Mouse (Mus musculus): ENCODE results near the gene Cox4i2. TPM values are rescaled to one million over a fixed set of nuclear protein-coding genes. Genes with fewer than 3 reads are reported as not detected.

The Cox4i2 gene
- polyA plus RNA-seq (2016; fragmentation: Nextera tagmentation; extraction: Ambion mirVana): 14.3 and 14.5 TPM in 2 replicates

DNA sequence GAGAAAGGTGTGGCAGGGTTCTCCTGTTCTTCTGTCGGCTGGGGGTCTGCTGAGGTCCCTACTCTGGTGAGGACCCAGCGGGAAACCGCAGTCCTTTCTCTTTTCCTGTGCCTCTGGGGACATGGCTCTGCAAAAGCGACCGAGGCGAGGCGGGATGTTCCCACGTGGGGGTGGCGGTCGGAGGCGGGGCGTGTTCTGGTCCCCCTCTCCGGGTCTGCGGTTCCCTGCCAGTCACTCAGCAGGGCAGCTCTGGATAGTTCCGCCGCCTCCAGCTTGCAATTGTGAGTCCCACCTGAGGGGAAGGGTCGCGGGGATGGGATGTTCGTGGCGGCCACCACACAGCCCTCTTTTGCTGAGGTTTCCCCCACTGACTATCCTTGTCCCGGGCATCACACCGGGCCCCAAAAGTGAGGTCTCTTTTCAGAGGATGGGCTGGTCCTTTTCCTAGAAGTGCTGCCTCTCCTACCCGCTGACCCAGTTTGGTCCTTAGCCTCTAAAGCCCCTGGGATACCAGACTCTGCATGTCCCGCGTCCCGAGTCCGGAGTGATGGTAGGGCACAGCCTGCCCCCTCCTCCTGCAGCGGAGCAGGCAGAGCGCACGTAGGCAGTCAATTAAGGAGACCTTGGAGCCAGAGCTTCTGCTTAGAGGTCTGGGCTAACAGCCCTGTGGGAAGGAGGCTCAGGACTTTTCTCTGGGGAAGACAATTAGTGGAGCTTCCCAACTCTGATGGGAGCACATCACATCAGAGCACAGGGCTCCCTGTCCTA, at the start of gene Cox4i2:
Cox4i2 (plus strand) TSS at position 230 of the 768 bp plus-strand sequence.
- Histone ChIP-seq H3K4me2 (replicated peaks) (peak within 1 kb of the TSS; percentile 65), H3K27me3 (no peaks in the 10 kb centered on the region), H3K4me1 (peaks cover 18% of the 10 kb centered on the region), H3K36me3 (no peaks in the 10 kb centered on the region), H3K27ac (no peak within 1 kb of the TSS), H3K4me3 (peak within 1 kb of the TSS; percentile 34), H3K9ac (peak within 1 kb of the TSS; percentile 40; the same call in 1 of the 2 replicates), H3K9me3 (no peaks in the 10 kb centered on the region)
- ATAC-seq (ENCODE audit: insufficient number of reproducible peaks, insufficient read depth, low FRiP score, low TSS enrichment): peak; percentile 24; the same call in 1 of the 2 replicates
- WGBS: 2% methylated on average over 30 of the region's 30 CpGs

DNA sequence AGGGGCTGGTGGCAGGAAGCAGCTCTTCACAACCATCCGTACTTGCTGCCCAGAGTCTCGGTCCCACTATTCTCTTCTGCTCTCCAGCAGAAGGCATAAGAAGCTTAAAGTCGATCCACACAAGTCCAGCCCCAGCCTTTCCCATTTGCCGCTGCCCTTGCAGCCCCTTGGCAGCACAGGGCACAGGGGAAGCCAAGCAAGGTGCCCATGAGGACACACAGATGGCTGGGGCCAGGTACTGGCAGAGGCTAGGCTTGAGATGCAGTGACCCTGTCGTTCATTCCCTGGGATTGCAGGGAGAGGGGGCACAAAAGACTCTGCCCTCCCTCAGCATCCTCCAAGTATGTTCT, 49.7 kb upstream of the Cox4i2 start:
- Histone ChIP-seq H3K36me3 (peaks cover 66% of the 10 kb centered on the region), H3K9me3 (no peaks in the 10 kb centered on the region), H3K4me2 (replicated peaks) (no peak overlapping the region), H3K27ac (0 out of 2 replicates have a peak overlapping the region, but pooled peaks have one; percentile 17), H3K27me3 (no peaks in the 10 kb centered on the region), H3K4me1 (peaks cover 30% of the 10 kb centered on the region), H3K4me3 (no peak overlapping the region), H3K9ac (no peak overlapping the region)
- 80% methylated on average over 5 of the region's 5 CpGs for WGBS
- no peak for ATAC-seq (ENCODE audit: insufficient number of reproducible peaks, insufficient read depth, low FRiP score, low TSS enrichment)

DNA sequence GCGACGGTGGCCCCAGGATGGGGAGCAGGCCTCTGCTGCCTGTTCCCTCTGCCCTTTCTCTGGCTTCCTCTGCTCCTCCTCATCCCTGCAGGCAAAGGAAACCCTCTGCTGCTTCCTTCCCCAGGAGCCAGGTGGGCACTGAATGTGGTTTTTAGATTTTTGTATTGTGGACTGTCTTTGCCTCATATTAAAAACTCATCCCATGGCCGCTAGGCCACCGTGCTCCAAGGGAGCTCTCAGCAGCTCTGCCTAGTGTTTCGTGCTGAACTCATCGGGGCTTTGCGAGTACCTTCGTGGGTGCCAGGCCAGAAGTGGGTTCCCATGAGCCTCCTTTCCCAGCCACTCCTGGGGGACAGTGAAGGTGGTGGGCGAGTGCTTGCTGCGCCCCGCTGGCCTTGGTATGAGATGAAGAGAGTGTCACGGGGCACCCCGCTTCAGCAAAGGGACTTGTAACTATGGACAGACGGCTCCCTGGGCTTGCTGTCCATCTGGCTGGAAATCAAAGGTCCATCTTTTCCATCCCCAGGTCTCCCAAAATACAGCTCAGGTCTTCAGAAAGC, 49.1 kb upstream of the Cox4i2 start:
- no peaks in the 10 kb centered on the region for H3K9me3 ChIP-seq
- H3K36me3 ChIP-seq: peaks cover 61% of the 10 kb centered on the region
- H3K9ac ChIP-seq: no peak overlapping the region
- no peak overlapping the region for H3K4me3 ChIP-seq
- no peaks in the 10 kb centered on the region for H3K27me3 ChIP-seq
- no peak overlapping the region for H3K4me2 ChIP-seq (replicated peaks)
- 86% methylated on average over 14 of the region's 14 CpGs for WGBS
- H3K27ac ChIP-seq: peak overlapping the region; percentile 96
- no peak for ATAC-seq (ENCODE audit: insufficient number of reproducible peaks, insufficient read depth, low FRiP score, low TSS enrichment)
- peaks cover 30% of the 10 kb centered on the region for H3K4me1 ChIP-seq

DNA sequence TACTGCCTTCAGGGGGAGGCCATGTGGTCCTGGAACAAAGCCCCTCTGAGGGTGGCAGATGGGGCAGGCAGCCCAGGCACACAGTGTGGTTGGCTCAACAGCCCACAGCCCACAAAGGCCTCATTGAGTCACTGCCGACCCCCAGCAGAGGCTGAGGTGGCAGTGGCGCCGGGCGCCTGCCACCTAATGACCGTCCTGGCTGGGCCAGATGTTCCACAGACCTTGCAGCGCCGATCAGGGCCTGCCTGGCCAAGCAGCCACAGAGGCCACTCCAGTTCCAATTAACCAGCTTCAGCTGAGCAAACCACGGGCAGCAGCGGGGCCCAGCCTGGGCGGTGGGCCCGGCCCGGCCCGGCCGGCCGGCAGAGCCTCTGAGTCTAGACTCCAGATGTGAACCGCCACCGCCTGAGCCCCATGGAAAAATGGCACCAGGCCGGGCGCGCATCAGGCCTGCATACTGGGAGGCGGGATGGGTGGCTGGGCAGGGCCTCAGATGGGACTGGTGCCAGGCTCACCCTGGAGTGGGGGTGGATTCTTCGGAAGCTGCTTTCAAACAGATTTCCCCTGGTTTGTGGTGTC, 47.9 kb upstream of the Cox4i2 start:
- Histone ChIP-seq H3K9me3 (no peaks in the 10 kb centered on the region), H3K27me3 (no peaks in the 10 kb centered on the region), H3K4me3 (no peak overlapping the region), H3K27ac (peak overlapping the region; percentile 96), H3K36me3 (peaks cover 49% of the 10 kb centered on the region), H3K4me2 (replicated peaks) (0 out of 2 replicates have a peak overlapping the region, but pooled peaks have one; percentile 1), H3K9ac (0 out of 2 replicates have a peak overlapping the region, but pooled peaks have one; percentile 15), H3K4me1 (peaks cover 30% of the 10 kb centered on the region)
- 38% methylated on average over 22 of the region's 22 CpGs for WGBS
- peak; percentile 53 for ATAC-seq (ENCODE audit: insufficient number of reproducible peaks, insufficient read depth, low FRiP score, low TSS enrichment)

DNA sequence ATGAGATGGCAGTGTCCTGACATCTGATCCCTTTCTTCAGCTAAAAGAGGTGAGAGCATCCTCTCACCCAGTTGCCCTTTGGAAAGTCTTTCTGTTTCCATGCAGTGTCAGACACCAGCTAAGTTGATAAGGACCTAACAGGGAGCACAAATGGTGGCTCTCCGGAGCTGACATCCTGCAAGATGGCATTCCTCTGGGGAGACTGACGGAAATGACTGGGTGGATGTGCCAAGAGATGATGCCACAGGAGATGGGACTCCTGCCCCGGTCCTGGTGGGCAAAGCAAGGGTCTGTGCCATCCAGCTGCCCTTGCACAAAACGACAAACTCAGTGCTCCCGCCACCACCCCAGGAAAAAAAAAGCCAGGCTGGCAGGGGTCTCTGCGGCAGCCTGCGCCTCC, 46.8 kb upstream of the Cox4i2 start:
- Histone ChIP-seq H3K4me2 (replicated peaks) (peak overlapping the region; percentile 59), H3K4me1 (peaks cover 30% of the 10 kb centered on the region), H3K27ac (peak overlapping the region; percentile 96), H3K27me3 (no peaks in the 10 kb centered on the region), H3K36me3 (peaks cover 38% of the 10 kb centered on the region), H3K9ac (peak overlapping the region; percentile 64), H3K4me3 (peak overlapping the region; percentile 36), H3K9me3 (no peaks in the 10 kb centered on the region)
- no peak for ATAC-seq (ENCODE audit: insufficient number of reproducible peaks, insufficient read depth, low FRiP score, low TSS enrichment)
- 21% methylated on average over 7 of the region's 7 CpGs for WGBS

DNA sequence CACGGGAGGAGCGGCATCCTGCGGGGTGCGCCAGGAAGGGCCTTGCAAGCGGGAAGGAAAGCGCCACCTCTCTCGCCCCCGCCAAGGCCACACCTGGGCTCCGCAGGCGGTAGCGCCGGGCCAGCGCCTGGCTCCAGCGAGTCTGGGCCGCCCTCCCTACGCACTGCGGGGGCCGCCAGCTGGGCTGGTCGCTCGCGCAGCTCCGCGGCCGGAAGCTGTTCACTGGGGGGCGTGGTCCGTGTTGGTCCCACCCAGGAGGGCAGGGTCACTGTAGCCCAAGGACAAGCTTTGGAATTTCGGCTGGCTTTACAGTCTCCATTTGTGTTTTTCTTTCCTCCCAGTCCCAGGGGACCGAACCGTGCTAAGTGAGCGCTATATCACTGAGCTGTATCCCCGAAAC, 46.3 kb upstream of the Cox4i2 start:
- H3K4me3 ChIP-seq: peak overlapping the region; percentile 36
- H3K4me1 ChIP-seq: peaks cover 30% of the 10 kb centered on the region
- no peaks in the 10 kb centered on the region for H3K9me3 ChIP-seq
- peak; percentile 89 for ATAC-seq (ENCODE audit: insufficient number of reproducible peaks, insufficient read depth, low FRiP score, low TSS enrichment)
- peaks cover 33% of the 10 kb centered on the region for H3K36me3 ChIP-seq
- 3% methylated on average over 28 of the region's 31 CpGs for WGBS
- peak overlapping the region; percentile 64 for H3K9ac ChIP-seq
- no peaks in the 10 kb centered on the region for H3K27me3 ChIP-seq
- peak overlapping the region; percentile 59 for H3K4me2 ChIP-seq (replicated peaks)
- H3K27ac ChIP-seq: peak overlapping the region; percentile 96

DNA sequence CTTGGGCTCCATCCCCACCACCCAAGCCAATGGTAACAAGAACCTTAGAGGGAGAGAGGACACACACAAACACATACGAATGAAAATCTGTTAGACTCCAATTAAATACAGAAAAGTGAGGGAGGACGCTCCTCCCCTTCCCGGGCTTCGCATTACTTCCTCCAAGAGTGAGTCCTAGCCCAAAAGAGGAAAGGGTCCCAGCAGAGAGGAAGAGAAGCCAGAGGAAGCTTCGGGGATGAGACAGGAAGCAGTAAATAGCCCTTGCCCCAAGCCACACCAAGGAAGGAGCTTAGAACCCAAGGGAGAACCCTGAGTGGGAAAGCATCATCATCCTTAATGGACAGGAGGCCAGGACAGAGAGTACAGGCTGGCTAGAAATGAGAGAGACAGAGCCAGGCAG, 44.9 kb upstream of the Cox4i2 start:
- no peak for ATAC-seq (ENCODE audit: insufficient number of reproducible peaks, insufficient read depth, low FRiP score, low TSS enrichment)
- Histone ChIP-seq H3K36me3 (peaks cover 20% of the 10 kb centered on the region), H3K27ac (no peak overlapping the region), H3K9me3 (no peaks in the 10 kb centered on the region), H3K4me2 (replicated peaks) (no peak overlapping the region), H3K4me3 (no peak overlapping the region), H3K4me1 (peaks cover 30% of the 10 kb centered on the region), H3K27me3 (no peaks in the 10 kb centered on the region), H3K9ac (no peak overlapping the region)
- WGBS: 87% methylated on average over 5 of the region's 5 CpGs

DNA sequence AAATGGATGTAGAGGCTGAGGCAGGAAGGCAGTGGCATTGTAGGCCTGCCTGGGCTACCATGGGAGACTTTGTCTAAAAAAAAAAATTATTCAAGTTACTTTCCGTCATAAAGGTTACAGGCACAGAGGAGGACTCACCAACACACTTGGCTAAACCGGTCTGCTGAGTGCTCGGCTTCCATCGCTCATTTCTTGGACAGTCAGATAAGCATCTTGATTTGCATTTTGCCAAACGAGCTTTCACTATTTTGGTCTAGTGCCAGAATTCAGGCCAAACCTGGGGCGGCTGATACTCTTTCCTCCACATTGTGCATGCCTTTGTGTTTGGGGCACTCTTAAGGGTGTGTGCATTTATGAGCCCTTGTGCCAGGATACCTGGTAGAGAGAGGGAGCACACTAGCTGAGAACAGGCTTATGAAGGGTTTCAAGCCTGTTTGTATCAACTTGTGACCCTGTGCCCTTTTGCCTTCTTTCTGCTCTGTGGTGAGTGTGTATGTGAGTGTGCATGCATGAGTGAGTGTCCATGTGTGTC, 37.7 kb upstream of the Cox4i2 start:
- WGBS: 73% methylated on average over 6 of the region's 6 CpGs
- Histone ChIP-seq H3K27me3 (no peaks in the 10 kb centered on the region), H3K27ac (no peak overlapping the region), H3K9ac (no peak overlapping the region), H3K9me3 (no peaks in the 10 kb centered on the region), H3K36me3 (no peaks in the 10 kb centered on the region), H3K4me1 (0 out of 2 replicates have a peak, but pooled peaks cover 4% of the 10 kb centered on the region), H3K4me3 (no peak overlapping the region), H3K4me2 (replicated peaks) (no peak overlapping the region)
- ATAC-seq (ENCODE audit: insufficient number of reproducible peaks, insufficient read depth, low FRiP score, low TSS enrichment): no peak

DNA sequence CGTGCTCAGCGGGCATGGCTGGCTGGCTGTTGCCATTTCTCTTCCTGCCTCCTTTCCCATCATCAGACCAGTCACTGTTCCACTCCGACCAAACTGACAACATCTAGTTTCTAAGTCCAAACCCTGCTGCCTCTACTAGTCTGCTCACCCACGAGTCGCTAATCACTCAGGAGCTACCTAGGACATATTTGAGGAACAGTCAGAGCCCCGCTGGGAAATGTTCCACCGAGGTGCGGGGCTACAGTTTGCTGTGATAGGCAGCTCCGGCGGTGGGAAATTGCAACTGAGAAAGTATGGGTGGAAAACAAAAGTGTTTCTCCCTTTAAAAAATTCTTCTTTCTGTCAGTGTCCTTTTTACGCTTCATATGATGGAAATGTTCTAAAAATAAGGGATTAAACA, 36.3 kb upstream of the Cox4i2 start:
- 66% methylated on average over 11 of the region's 11 CpGs for WGBS
- no peak overlapping the region for H3K4me2 ChIP-seq (replicated peaks)
- H3K9ac ChIP-seq: no peak overlapping the region
- H3K4me3 ChIP-seq: no peak overlapping the region
- no peaks in the 10 kb centered on the region for H3K9me3 ChIP-seq
- no peaks in the 10 kb centered on the region for H3K36me3 ChIP-seq
- H3K27me3 ChIP-seq: no peaks in the 10 kb centered on the region
- H3K4me1 ChIP-seq: 0 out of 2 replicates have a peak, but pooled peaks cover 4% of the 10 kb centered on the region
- peak overlapping the region; percentile 23; the same call in 1 of the 2 replicates for H3K27ac ChIP-seq
- no peak for ATAC-seq (ENCODE audit: insufficient number of reproducible peaks, insufficient read depth, low FRiP score, low TSS enrichment)

DNA sequence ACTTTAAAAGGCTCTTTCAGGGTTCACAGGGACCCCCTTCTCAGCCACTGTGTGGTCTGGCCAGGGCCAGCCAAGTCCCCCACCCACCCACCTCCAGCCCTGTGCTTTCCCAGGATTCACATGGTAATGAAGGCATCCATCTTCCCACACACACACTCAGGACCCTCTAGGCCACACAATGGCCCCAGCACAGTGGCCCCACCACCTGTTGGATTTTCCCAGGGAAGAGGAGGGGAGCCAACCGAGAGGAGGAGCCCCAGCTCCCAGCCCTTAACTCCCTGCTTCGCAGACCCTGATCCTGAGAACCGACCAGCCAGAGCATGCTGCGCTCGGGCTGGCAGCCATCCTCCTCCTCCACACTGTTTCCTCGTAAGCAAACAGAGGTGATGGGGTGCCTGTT, 35.9 kb upstream of the Cox4i2 start:
- Histone ChIP-seq H3K9ac (no peak overlapping the region), H3K27me3 (no peaks in the 10 kb centered on the region), H3K36me3 (no peaks in the 10 kb centered on the region), H3K4me3 (no peak overlapping the region), H3K4me1 (0 out of 2 replicates have a peak, but pooled peaks cover 4% of the 10 kb centered on the region), H3K9me3 (no peaks in the 10 kb centered on the region), H3K4me2 (replicated peaks) (no peak overlapping the region), H3K27ac (no peak overlapping the region)
- WGBS: 45% methylated on average over 6 of the region's 6 CpGs
- peak; percentile 53; the same call in 1 of the 2 replicates for ATAC-seq (ENCODE audit: insufficient number of reproducible peaks, insufficient read depth, low FRiP score, low TSS enrichment)

DNA sequence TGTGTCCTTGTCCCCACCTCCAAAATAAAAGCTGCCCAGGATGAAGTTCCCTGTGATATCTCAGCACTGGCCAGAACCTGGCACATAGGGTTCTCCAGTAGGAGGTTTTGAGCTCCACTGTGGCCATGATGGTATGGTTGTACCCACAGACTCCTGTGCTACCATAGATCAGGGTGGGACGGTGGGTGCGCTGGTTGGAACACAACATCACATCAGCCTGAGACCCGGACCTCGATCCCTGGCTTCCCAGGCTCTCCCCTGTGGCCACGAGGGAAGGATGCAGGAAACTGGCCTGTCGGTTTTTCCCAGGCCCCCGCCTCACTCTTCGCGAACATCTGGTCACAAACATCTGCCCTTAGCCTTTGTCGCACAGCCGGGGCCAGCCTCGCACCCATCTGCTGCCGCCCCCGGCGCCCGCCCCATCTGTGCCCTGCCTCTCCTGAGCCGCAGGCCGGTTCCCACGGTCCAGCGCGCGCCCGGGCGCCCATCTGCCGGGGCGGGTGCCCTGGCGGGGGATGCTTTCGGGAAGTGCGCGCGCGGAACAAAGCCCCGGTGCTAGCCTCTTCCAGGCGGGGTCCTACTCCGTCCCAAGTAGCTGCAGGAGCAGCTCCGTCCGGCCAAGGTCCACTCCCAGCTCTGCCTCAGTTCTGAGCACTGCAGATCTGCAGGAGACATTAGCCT, 30.2 kb upstream of the Cox4i2 start:
- Histone ChIP-seq H3K4me3 (peak overlapping the region; percentile 29), H3K27me3 (no peaks in the 10 kb centered on the region), H3K4me2 (replicated peaks) (peak overlapping the region; percentile 72), H3K36me3 (no peaks in the 10 kb centered on the region), H3K9ac (peak overlapping the region; percentile 60), H3K27ac (0 out of 2 replicates have a peak overlapping the region, but pooled peaks have one; percentile 46), H3K9me3 (no peaks in the 10 kb centered on the region), H3K4me1 (peaks cover 38% of the 10 kb centered on the region)
- peak; percentile 73; the same call in 1 of the 2 replicates for ATAC-seq (ENCODE audit: insufficient number of reproducible peaks, insufficient read depth, low FRiP score, low TSS enrichment)
- WGBS: 3% methylated on average over 37 of the region's 37 CpGs

Measured in embryonic facial prominence, embryonic 12.5 days (tissue).